8 mouse cellular contexts compared by ENCODE assay signal in genomic region chr9:29410728-29411407, GRCm38 (mm10).
DNase-seq lines count a peak whose midpoint lies in the region; ATAC-seq and TF ChIP-seq lines count a peak whose summit lies in the region.

No protein-coding gene starts in this region.

- DNase-seq in liver, embryonic 11.5 days (ENCODE audit: low spot score): no peak
- DNase-seq in liver: no peak
- DNase-seq in hindbrain, postnatal 0 days (ENCODE audit: low spot score): no peak
- no peak for DNase-seq in thymus, adult 18-20 months
- DNase-seq in adrenal gland, postnatal 36 days: no peak

- peak overlapping the region; percentile 37; the same call in 1 of the 2 replicates for H3K4me3 ChIP-seq in liver, embryonic 11.5 days (ENCODE audit: low read depth, low read length)
- H3K4me3 ChIP-seq in embryonic facial prominence, embryonic 12.5 days: peak overlapping the region; percentile 54
- peak overlapping the region; percentile 57 for H3K4me3 ChIP-seq in hindbrain, postnatal 0 days (ENCODE audit: low read length)
- H3K4me3 ChIP-seq in neural tube, embryonic 15.5 days (replicated peaks): peak overlapping the region; percentile 67

- H3K4me2 ChIP-seq in liver, embryonic 11.5 days: peak overlapping the region; percentile 67
- H3K4me2 ChIP-seq in embryonic facial prominence, embryonic 12.5 days (replicated peaks): peak overlapping the region; percentile 90
- H3K4me2 ChIP-seq in hindbrain, postnatal 0 days (ENCODE audit: low read depth, low read length): peak overlapping the region; percentile 91
- H3K4me2 ChIP-seq in neural tube, embryonic 15.5 days: peak overlapping the region; percentile 77

- no peaks in the 10 kb centered on the region for H3K36me3 ChIP-seq in liver, embryonic 11.5 days (ENCODE audit: control insufficient read depth, insufficient read depth, low read length)
- H3K36me3 ChIP-seq in embryonic facial prominence, embryonic 12.5 days: no peaks in the 10 kb centered on the region
- H3K36me3 ChIP-seq in hindbrain, postnatal 0 days (ENCODE audit: insufficient read depth, low read length): no peaks in the 10 kb centered on the region
- no peaks in the 10 kb centered on the region for H3K36me3 ChIP-seq in neural tube, embryonic 15.5 days

- no peaks in the 10 kb centered on the region for H3K4me1 ChIP-seq in liver, embryonic 11.5 days (replicated peaks; ENCODE audit: control insufficient read depth, insufficient read depth, low read length)
- peaks cover 6% of the 10 kb centered on the region; the same call in 1 of the 2 replicates for H3K4me1 ChIP-seq in embryonic facial prominence, embryonic 12.5 days
- 0 out of 2 replicates have a peak, but pooled peaks cover 7% of the 10 kb centered on the region for H3K4me1 ChIP-seq in hindbrain, postnatal 0 days (ENCODE audit: insufficient read depth, low read length)
- peaks cover 46% of the 10 kb centered on the region for H3K4me1 ChIP-seq in neural tube, embryonic 15.5 days

- no peak overlapping the region for H3K27ac ChIP-seq in liver, embryonic 11.5 days (ENCODE audit: low read depth, low read length)
- H3K27ac ChIP-seq in embryonic facial prominence, embryonic 12.5 days: no peak overlapping the region
- H3K27ac ChIP-seq in hindbrain, postnatal 0 days: peak overlapping the region; percentile 17; the same call in 1 of the 2 replicates
- peak overlapping the region; percentile 93 for H3K27ac ChIP-seq in neural tube, embryonic 15.5 days (replicated peaks)

- H3K27me3 ChIP-seq in liver, embryonic 11.5 days (replicated peaks; ENCODE audit: control insufficient read depth, insufficient read depth, low read length): peaks cover 33% of the 10 kb centered on the region
- H3K27me3 ChIP-seq in embryonic facial prominence, embryonic 12.5 days: peaks cover 24% of the 10 kb centered on the region
- H3K27me3 ChIP-seq in hindbrain, postnatal 0 days (ENCODE audit: insufficient read depth, low read length): no peaks in the 10 kb centered on the region
- H3K27me3 ChIP-seq in neural tube, embryonic 15.5 days (replicated peaks): no peaks in the 10 kb centered on the region

- 54% methylated on average over 10 of the region's 10 CpGs for WGBS in liver, embryonic 11.5 days
- 54% methylated on average over 10 of the region's 10 CpGs for WGBS in embryonic facial prominence, embryonic 12.5 days
- WGBS in hindbrain, postnatal 0 days: 29% methylated on average over 10 of the region's 10 CpGs
- WGBS in neural tube, embryonic 15.5 days: 37% methylated on average over 10 of the region's 10 CpGs

- H3K9me3 ChIP-seq in liver, embryonic 11.5 days (ENCODE audit: control insufficient read depth, low read length): no peaks in the 10 kb centered on the region
- H3K9me3 ChIP-seq in embryonic facial prominence, embryonic 12.5 days: no peaks in the 10 kb centered on the region
- H3K9me3 ChIP-seq in hindbrain, postnatal 0 days (ENCODE audit: low read length): no peaks in the 10 kb centered on the region
- no peaks in the 10 kb centered on the region for H3K9me3 ChIP-seq in neural tube, embryonic 15.5 days (replicated peaks)

- ATAC-seq in liver, embryonic 11.5 days (replicated peaks; ENCODE audit: low FRiP score): no peak
- no peak for ATAC-seq in embryonic facial prominence, embryonic 12.5 days (ENCODE audit: insufficient number of reproducible peaks, insufficient read depth, low FRiP score, low TSS enrichment)
- ATAC-seq in hindbrain, postnatal 0 days: no peak
- ATAC-seq in neural tube, embryonic 15.5 days (ENCODE audit: low FRiP score): no peak
- no peak for ATAC-seq in erythroblast, adult 5-6 weeks (replicated peaks; ENCODE audit: low FRiP score, poor library complexity, severe bottlenecking)

- TF ChIP-seq CTCF in hindbrain, postnatal 0 days (IDR thresholded peaks at IDR 0.05; ENCODE audit: low read depth): no peak

- no peak overlapping the region for H3K9ac ChIP-seq in liver, embryonic 11.5 days (ENCODE audit: low read depth, low read length)
- H3K9ac ChIP-seq in embryonic facial prominence, embryonic 12.5 days: peak overlapping the region; percentile 58; the same call in 1 of the 2 replicates
- H3K9ac ChIP-seq in hindbrain, postnatal 0 days (replicated peaks; ENCODE audit: low read length): peak overlapping the region; percentile 63
- peak overlapping the region; percentile 78 for H3K9ac ChIP-seq in neural tube, embryonic 15.5 days (replicated peaks)

Comparison
In these comparisons a context has a peak if more than half of its experiments do, and no peak if none do; other contexts are left out.
1. H3K27ac ChIP-seq: peak in hindbrain, postnatal 0 days (single experiment) and neural tube, embryonic 15.5 days (single experiment); none in liver, embryonic 11.5 days (single experiment) and embryonic facial prominence, embryonic 12.5 days (single experiment).
2. Peak in every context shown above with its lines, with median percentiles within 50 percentile points of each other: H3K4me2 ChIP-seq and H3K4me3 ChIP-seq.